ENCODE assay signal across 16 mouse cellular contexts in the genomic region with DNA sequence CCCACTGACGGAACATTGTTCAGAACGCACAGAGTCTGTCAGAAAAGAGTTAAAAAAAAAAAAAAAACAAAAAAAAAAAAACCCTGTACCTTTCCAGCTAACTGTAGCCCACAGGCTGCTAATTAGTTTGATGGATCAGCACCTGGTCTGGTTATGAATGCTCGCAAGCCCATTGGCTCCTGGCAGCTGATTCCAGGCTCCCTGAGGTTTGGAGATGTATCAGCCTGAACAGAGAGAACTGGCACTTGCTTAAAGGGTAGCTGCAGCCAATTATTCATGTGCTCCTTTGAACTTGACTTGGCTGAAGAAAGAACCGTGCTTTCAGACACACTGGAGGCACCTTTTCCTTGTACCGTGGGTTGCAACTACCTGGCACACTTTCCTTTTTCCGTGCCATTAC.
DNase-seq lines count a peak whose midpoint lies in the region; ATAC-seq lines count a peak whose summit lies in the region.
"Had no signal": no experiment of that assay in that cellular context is flagged by ENCODE, and none has a peak within 500 bp of the region (broad histone marks: within the 10 kb centered on the region; RNA-seq: fewer than 3 reads in every experiment).

No protein-coding gene starts in this region.

- no peaks in the 10 kb centered on the region for H3K36me3 ChIP-seq in midbrain, embryonic 14.5 days (ENCODE audit: control insufficient read depth, insufficient read depth, low read length)
- no peaks in the 10 kb centered on the region for H3K36me3 ChIP-seq in midbrain, embryonic 11.5 days (ENCODE audit: control insufficient read depth, insufficient read depth, low read length)
- H3K36me3 ChIP-seq in hindbrain, embryonic 16.5 days (ENCODE audit: control insufficient read depth, insufficient read depth, low read length): no peaks in the 10 kb centered on the region
- H3K36me3 ChIP-seq: embryonic facial prominence, embryonic 10.5 days; intestine, embryonic 15.5 days; kidney, embryonic 15.5 days had no signal

- H3K27me3 ChIP-seq in midbrain, embryonic 14.5 days (ENCODE audit: control insufficient read depth, insufficient read depth, low read length): no peaks in the 10 kb centered on the region
- no peaks in the 10 kb centered on the region for H3K27me3 ChIP-seq in midbrain, embryonic 11.5 days (ENCODE audit: control insufficient read depth, insufficient read depth, low read length)
- no peaks in the 10 kb centered on the region for H3K27me3 ChIP-seq in hindbrain, embryonic 16.5 days (replicated peaks; ENCODE audit: control insufficient read depth, insufficient read depth, low read length)
- H3K27me3 ChIP-seq: intestine, embryonic 15.5 days had no signal

- H3K9ac ChIP-seq in midbrain, embryonic 14.5 days (replicated peaks; ENCODE audit: low read length): no peak overlapping the region
- H3K9ac ChIP-seq in midbrain, embryonic 11.5 days (ENCODE audit: low read length): no peak overlapping the region
- no peak overlapping the region for H3K9ac ChIP-seq in hindbrain, embryonic 16.5 days (ENCODE audit: low read depth, low read length)
- H3K9ac ChIP-seq: intestine, embryonic 15.5 days; kidney, embryonic 15.5 days; liver, embryonic 14.5 days had no signal

- WGBS in midbrain, embryonic 14.5 days: 47% methylated on average over 6 of the region's 6 CpGs
- 79% methylated on average over 6 of the region's 6 CpGs for WGBS in midbrain, embryonic 11.5 days
- WGBS in hindbrain, embryonic 16.5 days: 48% methylated on average over 6 of the region's 6 CpGs

- no peak overlapping the region for H3K4me2 ChIP-seq in midbrain, embryonic 14.5 days (ENCODE audit: low read length)
- H3K4me2 ChIP-seq in midbrain, embryonic 11.5 days: no peak overlapping the region
- no peak overlapping the region for H3K4me2 ChIP-seq in hindbrain, embryonic 16.5 days (ENCODE audit: low read length)
- H3K4me2 ChIP-seq: heart, embryonic 11.5 days; intestine, embryonic 15.5 days; kidney, embryonic 15.5 days had no signal

- no peaks in the 10 kb centered on the region for H3K9me3 ChIP-seq in midbrain, embryonic 14.5 days (ENCODE audit: control insufficient read depth, low read length)
- no peaks in the 10 kb centered on the region for H3K9me3 ChIP-seq in midbrain, embryonic 11.5 days (ENCODE audit: control insufficient read depth, low read length)
- H3K9me3 ChIP-seq in hindbrain, embryonic 16.5 days (ENCODE audit: control insufficient read depth, low read length): no peaks in the 10 kb centered on the region
- H3K9me3 ChIP-seq: embryonic facial prominence, embryonic 10.5 days; intestine, embryonic 15.5 days; kidney, embryonic 15.5 days had no signal

- H3K4me3 ChIP-seq in midbrain, embryonic 14.5 days (replicated peaks; ENCODE audit: low read depth, low read length): no peak overlapping the region
- H3K4me3 ChIP-seq in midbrain, embryonic 11.5 days (ENCODE audit: low read depth, low read length): no peak overlapping the region
- no peak overlapping the region for H3K4me3 ChIP-seq in hindbrain, embryonic 16.5 days (ENCODE audit: low read length)
- H3K4me3 ChIP-seq: embryonic facial prominence, embryonic 10.5 days; intestine, embryonic 15.5 days; kidney, embryonic 15.5 days had no signal

- peaks cover 17% of the 10 kb centered on the region for H3K4me1 ChIP-seq in midbrain, embryonic 14.5 days (ENCODE audit: control insufficient read depth, insufficient read depth, low read length)
- 0 out of 2 replicates have a peak, but pooled peaks cover 5% of the 10 kb centered on the region for H3K4me1 ChIP-seq in midbrain, embryonic 11.5 days (ENCODE audit: control insufficient read depth, insufficient read depth, low read length)
- peaks cover 19% of the 10 kb centered on the region for H3K4me1 ChIP-seq in hindbrain, embryonic 16.5 days (ENCODE audit: control insufficient read depth, insufficient read depth, low read depth, low read length)
- H3K4me1 ChIP-seq: intestine, embryonic 15.5 days; kidney, embryonic 15.5 days had no signal

- no peak overlapping the region; the same call in 1 of the 2 replicates for H3K27ac ChIP-seq in midbrain, embryonic 14.5 days (replicated peaks; ENCODE audit: low read depth, low read length)
- H3K27ac ChIP-seq in midbrain, embryonic 11.5 days (ENCODE audit: low read depth, low read length): no peak overlapping the region
- no peak overlapping the region for H3K27ac ChIP-seq in hindbrain, embryonic 16.5 days (ENCODE audit: low read depth, low read length)
- H3K27ac ChIP-seq: embryonic facial prominence, embryonic 10.5 days; intestine, embryonic 15.5 days; kidney, embryonic 15.5 days; liver, embryonic 14.5 days had no signal

- ATAC-seq in midbrain, embryonic 14.5 days (ENCODE audit: low FRiP score, low TSS enrichment): no peak
- ATAC-seq in midbrain, embryonic 11.5 days (ENCODE audit: low FRiP score): no peak
- ATAC-seq in hindbrain, embryonic 16.5 days: peak; percentile 79
- ATAC-seq: intestine, embryonic 15.5 days had no signal

- peak; percentile 55 for DNase-seq in midbrain, embryonic 14.5 days
- no peak for DNase-seq in midbrain, embryonic 11.5 days (ENCODE audit: low spot score, missing footprints)
- DNase-seq in cerebellum, adult 18-20 months: peak; percentile 79 to 91
- DNase-seq in cerebellum, postnatal 25 days: peak; percentile 80 to 83
- DNase-seq in urinary bladder, postnatal 25 days (ENCODE audit: low spot score): no peak
- no peak for DNase-seq in layer of hippocampus, adult 11-12 months (ENCODE audit: low spot score)
- DNase-seq in B cell, adult 2 months: no peak
- DNase-seq: heart, postnatal 14 days; right cerebral cortex, postnatal 4 days; thymus, postnatal 36 days had no signal

Comparison
In these comparisons a context has a peak if more than half of its experiments do, and no peak if none do; other contexts are left out.
1. DNase-seq: peak in midbrain, embryonic 14.5 days (single experiment), cerebellum, adult 18-20 months (2 of 2) and cerebellum, postnatal 25 days (2 of 2); none in midbrain, embryonic 11.5 days (single experiment), urinary bladder, postnatal 25 days (single experiment), layer of hippocampus, adult 11-12 months (single experiment) and B cell, adult 2 months (0 of 2).